Mouse (Mus musculus) naive thymus-derived CD4-positive, alpha-beta T cell, adult 2 months (primary cell): ENCODE measurements around the gene Gpx4.
"Not testable (repeated sequence)": the region's sequence is repeated elsewhere in the genome, so short reads cannot be mapped to it uniquely, and the experiment has no call there.

Source experiments
- DNase-seq: peaks from one replicate; pipeline ENCODE4 v3.0.0-alpha.2; 2011; ENCODE audit warnings: low read depth

Gene Gpx4

DNA sequence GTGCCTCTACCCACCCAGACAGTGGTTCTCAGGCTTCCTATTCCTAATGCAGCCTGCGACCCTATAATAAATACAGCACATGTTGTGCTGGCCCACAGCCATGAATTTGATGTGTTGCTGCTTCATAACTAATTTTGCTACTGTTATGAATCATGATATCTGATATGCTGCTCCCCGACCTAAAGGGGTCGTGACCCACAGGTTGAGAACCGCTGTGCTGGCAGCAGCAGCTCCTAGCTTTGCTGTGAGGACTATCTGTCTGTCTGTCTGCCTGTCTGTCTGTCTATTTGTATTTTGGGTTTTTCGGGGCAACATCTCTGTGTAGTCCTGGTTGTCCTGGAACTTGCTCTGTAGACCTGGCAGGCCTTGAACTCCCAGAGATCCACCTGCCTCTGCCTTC is 23.2 kb upstream of the Gpx4 start:
- no peak for DNase-seq

DNA sequence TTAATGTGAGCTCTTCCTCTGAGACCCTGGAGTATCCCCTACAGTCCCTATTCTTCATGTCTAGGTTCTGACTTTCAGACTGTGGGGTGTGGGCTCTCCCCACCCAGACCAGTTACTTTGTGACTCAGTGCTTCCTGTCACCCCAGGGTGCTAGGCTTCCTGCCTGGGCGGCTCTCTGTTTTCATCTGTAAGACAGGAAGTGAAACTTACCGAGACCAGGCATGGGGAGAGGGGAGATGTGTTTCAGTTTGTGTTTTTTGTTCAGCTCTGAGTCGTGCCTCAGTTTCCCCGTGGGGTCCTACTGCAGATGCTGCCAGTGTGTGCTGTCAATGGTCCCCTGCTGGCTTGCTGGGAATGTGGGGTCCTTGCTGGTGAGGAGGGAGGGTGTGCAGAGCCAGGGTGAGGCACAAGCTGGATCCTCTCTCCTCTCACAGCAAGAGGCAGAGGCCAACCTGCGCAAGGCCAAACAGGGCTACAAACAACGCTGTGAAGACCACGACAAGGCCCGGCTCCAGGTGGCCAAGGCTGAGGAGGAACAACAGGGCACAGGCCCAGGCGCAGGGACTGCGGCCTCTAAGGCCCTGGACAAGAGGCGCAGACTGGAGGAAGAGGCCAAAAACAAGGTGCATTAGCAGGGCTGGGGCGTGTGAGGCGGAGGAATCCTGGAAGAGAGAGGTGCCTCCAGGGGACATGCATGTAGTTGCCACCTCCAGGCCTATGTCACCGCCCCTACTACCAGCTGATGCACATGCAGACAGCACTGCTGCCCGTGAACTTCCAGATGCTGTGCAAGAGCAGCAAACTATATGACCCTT is 22.5 kb upstream of the Gpx4 start:
- peak; percentile 89 for DNase-seq

DNA sequence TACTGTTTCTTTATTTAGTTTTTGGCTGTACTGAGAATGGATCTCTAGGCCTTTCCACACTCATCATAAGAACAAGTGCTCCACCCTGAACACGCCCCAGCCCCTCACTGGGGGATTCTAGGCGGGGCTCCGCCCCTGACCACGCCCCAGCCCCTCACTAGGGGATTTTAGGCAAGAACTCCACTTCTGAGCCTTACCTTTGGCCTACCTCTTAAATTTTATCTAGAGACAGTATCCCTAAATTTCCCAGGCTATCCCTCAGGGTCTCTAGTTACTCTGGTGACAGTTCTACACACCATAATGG is 22.0 kb upstream of the Gpx4 start:
- no peak for DNase-seq

DNA sequence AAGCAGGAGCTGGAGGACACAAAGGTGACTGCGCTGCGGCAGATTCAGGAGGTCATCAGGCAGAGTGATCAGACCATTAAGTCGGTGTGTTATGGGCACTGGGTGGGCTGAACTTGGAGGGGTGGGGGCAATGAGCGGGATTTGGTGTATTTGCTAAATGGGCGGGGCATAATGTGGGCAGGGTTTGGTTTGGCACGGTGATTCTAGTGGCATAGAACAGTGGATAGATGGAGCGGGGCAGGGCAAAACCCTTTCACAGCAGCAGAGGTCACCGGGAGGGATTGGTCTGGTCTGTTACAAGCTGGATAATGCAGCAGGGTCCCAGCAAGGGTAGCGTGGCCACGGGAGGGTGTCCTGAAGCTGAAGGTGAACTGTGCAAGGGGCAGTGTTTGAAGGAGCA is 21.5 kb upstream of the Gpx4 start:
- no peak for DNase-seq

DNA sequence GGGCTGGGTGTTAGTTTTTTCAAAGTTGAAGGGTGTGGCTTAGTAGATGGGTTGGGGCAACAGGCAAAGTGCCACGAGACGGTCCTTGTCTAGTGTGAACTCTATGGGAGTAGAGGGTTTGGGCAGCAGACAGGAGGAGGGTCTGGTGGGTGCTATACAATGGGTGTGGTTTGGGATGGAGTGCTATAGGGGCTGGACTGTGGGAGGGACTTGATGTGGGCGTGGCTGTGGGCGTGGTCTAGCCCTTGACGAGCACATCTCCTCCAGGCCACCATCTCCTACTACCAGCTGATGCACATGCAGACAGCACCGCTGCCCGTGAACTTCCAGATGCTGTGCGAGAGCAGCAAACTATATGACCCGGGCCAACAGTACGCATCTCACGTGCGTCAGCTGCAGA is 21.1 kb upstream of the Gpx4 start:
- peak; percentile 67 for DNase-seq

DNA sequence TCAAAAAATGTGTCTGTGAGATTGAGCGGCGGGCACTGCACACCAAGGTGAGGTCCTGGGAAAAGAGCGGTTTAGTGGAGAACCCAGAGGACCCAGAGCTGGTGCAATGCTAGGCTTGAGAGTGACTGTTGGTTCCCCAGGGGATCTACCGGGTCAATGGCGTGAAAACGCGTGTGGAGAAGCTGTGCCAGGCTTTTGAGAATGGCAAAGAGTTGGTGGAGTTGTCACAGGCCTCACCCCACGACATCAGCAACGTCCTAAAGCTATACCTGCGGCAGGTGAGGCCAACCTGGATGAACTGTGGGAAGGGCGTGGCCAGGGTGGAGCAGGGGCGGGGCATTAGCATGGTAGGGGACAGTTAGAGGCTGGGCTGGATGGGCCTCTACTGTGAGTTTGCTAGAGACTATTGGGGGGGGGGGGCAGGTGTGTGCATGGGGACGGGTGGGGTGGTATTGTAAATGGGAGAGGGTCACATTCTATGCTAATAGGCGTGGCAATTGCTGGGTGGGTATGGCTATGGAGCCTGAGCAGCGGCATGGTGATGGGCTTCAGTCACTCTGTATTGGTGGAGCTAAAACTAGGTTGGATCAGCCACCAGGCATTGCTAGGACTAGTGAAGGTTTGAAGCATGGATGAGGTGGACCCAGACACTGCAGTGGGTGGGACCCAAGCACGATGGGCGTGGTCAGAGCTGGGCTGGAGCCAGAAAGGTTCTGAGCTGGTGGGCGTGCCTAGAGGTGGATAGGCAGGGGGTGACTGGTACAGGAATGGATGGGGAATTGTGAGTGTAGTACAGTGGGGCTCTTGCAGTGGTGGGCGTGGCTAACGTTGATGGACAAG is 19.1 kb upstream of the Gpx4 start:
- DNase-seq = no peak

DNA sequence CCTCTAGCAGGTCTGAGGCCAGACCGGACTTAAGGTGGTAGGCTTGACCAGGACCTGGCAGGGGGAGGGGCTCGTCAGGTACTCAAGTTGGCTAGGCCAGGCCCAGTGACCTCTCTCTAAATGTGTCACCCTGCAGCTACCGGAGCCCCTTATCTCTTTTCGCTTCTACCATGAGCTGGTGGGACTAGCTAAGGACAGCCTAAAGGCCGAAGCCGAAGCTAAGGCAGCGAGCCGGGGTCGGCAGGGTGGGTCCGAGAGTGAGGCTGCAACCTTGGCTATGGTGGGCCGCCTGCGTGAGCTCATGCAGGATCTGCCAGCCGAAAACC is 18.5 kb upstream of the Gpx4 start:
- DNase-seq = no peak

DNA sequence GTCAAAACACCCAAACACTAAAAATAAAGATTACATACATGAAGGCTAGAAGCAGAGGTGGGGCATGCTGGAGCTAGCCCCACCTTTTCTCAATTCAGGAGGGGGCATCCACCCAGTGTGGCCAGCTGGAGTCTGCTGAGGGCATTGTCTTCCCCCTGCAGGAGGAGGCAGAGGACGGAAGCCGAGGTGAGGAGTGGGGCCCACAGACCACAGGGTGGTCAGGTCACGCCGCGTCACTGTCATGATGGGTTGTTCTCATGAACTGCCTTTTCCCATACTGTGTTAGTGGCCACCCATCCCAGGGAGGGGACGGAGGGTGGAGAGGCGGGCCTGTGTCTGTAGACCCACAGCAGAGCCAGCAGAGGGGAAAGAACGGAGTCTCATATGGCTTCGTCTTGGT is 16.8 kb upstream of the Gpx4 start:
- DNase-seq = no peak

DNA sequence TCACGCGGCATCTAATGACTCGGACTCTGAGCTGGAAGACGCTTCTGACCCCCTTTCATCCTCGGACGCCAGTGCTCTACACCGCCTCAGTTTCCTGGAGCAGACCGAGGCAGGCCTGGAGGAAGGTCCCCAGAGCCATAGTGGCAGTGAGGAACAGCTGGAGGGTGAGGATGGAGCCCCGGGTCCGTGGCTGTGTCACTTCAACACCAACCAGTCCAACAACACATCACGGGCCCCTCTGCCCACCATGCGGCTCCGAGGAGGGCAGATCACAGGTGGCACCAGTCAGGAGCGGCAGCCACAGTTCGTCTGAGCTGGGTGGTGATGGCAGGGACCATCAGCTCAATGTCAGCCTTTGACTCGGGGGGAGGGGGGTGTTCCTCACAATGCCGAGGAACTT is 16.2 kb upstream of the Gpx4 start:
- no peak for DNase-seq

DNA sequence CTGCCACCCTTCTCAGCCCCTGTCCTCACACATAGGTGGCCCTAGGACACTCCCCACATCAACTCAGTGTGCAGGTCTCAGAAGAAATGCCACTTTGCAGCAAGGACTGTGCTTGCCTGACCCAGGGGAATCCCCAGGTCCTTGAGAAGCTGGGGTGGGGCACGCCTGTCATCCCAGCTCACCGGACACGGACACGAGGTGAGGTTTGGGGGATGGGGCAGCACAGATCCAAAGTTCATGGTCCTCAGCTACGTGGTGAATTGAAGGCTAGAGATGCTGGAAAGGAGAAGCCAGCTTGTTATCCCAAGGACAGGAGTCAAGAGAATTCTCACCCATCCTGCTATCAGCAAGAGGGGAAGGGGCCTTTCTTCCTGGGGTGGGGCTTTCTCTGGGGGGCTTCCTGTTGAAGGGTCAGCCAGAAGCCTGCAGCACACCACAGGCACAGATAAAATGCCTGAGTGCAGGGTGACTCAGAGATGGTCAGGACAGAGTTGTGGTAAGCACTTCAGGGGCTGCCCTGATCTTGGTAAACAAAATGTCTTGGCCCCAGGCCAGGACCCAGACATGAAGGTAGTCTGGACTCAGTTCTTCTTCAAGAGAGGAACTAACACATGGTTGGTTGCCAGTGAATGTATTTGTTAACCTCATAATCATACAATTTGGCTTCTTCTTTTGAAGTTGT is 14.0 kb upstream of the Gpx4 start:
- peak; percentile 76 for DNase-seq

DNA sequence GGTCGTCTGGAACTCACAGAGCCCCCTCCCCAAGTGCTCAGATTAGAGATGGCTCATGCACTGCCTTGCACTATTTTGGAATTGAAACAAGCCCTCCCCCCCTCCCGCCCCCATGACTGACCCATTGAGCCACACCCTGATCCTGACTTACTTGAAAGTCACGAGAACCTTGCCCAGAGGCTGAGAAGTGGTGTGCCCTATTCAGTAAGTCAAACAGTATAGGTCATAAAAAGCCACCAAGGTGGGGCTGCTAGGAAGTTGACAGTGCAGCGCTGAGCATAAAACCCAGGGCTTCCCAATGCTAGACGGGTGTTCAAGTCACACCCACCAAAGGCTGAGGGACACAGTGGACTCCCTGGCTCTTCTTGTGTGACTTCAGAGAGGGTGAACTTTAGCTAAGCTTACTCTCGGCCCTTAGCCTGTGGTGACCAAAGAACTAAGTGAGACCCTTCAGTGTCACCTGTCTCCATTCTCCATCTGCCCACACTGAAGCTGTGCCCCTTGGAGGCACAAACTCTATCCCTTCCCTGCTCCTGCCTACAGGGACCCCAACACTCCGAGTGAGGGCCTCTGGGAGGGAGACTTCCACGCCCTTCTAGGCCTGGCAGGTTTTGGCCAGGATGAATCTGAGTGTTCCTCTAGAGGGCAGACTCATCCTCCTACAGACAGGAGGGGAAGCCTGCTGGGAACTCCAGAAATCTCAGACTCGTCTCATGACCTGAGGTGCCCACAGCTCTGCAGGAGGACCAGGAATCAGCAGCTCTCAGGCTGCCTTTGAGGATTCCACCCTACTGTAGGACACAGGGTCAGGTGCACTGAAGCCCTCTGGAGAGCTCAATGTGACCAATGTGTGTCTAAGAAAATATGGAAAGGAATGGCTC is 13.2 kb upstream of the Gpx4 start:
- DNase-seq = peak; percentile 52

DNA sequence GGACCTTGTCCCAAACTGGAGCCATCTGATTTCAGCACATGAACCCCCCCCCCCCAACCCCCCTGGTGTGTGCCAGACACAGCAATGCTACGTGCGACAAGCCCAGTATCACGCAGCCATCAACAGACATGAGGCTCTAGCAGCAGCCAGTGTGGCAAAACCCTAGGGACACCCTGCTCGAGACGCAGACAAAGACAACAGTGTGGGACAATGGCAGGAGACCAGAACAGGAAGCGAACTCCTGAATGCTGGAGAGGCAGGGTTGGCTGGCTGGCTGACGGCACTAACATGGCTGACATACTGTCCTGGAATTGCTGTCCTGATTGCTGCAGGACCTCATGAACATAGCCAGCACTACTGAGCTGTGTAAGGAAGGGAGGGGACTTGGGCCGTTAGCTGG is 11.8 kb upstream of the Gpx4 start:
- no peak for DNase-seq

DNA sequence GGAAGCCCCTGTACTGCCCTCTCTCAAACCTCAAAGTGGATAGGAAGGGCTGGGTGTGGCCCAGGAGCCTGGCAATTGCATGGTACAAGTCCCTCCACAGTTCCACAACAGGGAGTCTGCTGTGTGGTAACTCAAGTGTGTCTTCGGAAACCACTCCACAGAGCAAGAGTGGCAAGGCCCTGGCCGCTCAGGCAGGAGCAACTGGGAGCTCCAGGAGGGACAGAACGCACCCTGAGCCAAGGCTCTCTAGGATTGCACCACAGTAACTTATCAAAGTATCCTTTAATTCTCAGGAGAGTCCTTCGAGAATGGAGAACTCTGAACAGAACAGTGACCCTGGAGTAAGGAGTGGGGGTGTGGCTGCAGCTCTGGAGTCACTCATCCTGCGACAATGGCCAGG is 11.3 kb upstream of the Gpx4 start:
- DNase-seq = no peak

DNA sequence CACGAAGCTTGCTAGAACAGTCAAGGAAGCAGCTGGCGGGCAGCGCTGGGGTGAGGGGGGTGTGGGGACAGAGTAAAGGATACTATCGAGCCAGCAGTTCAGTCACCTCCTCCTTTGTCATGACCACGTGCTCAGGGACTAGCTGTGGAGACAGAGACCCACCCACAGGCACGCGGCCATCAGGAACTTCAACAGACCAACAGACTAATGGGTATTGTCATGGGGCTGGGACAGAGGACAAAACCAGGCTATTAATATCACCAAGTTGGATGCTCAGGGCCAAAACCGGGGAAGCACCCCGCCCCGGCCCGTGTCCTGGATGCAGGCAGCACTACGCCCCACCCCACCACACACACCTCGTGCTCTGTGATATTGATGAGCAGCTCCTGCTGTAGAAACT is 10.1 kb upstream of the Gpx4 start:
- DNase-seq = no peak

DNA sequence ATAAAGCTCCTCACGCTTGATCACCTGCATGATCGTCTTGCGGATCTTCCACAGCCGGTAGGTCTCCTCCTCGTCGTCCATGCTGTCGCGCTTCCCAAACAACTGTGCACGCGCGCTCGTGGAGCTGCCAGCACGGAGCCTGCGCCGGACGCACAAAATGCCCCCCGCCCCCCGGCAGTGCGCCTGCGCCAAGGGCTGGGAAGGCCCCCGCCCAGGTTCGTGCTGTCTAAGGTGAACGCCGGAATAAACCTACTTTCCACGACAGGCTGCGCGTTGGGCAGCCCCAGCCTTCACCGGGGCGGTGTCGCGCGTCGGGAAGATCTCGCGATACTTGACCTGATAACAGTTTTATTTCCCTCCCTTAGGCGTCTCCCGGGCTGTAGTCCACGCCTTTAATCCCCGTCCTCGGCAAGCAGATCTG is 7.4 kb upstream of the Gpx4 start, which contains the start of gene Polr2e:
Gene Polr2e (minus strand): TSS at position 237 of the 421 bp plus-strand sequence.
- DNase-seq = peak; percentile 99

DNA sequence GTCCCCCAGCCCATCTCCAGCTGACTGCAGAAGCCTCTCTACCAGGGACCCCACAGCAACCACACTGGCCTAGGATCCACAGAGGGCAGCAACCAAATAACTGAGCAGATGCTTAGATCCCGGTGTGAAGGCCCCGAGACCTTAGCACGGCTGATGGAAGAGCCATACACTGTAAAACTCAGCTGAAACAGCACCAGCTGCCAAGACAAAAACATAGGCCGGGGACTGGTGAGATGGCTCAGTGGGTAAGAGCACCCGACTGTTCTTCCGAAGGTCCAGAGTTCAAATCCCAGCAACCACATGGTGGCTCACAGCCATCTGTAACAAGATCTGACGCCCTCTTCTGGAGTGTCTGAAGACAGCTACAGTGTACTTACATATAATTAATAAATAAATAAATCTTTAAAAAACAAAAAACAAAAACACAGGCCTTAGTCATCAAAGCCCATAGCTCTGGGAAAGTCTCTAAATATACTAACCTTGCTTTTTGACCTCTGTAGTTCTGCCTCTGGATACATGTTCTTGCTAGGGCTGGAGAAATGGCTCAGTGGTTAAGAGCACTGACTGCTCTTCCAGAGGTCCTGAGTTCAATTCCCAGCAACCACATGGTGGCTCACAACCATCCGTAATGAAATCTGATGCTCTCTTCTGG is 5.4 kb upstream of the Gpx4 start:
- not testable (repeated sequence) for DNase-seq

DNA sequence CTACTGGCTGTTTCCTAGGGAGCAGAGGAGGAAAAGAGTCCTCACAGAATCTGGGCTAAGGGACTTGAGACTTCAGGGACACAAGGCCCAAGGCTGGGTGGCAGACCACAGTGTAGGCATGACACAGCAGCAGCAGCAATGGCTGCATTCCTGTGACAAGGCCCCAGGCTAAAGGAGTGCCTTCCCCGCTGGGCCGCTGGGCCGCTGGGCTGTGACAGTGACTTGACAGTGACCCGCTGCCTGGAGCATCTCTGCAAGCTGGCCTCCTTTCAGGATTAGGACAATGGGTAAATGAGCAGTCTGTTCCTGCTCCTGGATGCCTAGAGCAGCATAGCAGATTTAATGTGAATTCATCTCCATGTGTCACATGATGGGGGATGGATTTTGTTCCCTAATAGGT is 2.9 kb upstream of the Gpx4 start:
- DNase-seq = no peak

DNA sequence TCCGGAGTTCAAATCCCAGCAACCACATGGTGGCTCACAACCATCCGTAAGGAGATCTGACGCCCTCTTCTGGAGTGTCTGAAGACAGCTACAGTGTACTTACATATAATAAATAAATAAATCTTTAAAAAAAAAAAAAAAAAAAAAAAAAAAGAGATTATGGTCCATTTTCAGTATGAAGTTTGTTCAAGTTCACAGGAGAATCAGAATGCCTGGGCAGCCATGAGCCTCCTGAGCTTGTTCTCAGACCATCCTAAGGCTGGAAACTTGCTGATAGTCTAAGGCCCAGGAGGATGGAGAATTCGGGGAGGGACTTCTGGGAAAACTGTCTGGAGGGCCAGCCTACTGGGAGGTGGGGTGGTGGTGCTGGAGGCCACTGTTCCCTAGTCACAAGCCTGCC is 1.6 kb upstream of the Gpx4 start:
- not testable (repeated sequence) for DNase-seq

DNA sequence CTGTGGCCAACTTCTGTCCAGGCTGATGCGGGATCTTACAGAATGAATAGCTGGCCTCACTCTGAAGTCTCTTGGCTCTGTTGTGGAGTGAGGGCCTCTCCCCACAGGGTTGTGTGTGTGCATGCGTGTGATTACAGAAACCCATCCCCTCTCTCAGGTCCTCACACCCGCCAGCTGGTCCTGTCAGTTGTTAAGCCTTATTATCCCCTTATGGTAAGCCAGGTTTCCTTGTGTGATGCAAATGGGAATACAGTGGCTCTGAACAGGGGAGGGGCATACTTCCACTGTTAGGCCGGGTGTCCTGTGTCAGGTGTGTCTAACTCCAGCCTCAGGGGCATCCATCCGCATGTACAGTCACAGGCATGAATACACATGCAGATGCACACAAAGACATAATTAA is 1.2 kb upstream of the Gpx4 start:
- no peak for DNase-seq

DNA sequence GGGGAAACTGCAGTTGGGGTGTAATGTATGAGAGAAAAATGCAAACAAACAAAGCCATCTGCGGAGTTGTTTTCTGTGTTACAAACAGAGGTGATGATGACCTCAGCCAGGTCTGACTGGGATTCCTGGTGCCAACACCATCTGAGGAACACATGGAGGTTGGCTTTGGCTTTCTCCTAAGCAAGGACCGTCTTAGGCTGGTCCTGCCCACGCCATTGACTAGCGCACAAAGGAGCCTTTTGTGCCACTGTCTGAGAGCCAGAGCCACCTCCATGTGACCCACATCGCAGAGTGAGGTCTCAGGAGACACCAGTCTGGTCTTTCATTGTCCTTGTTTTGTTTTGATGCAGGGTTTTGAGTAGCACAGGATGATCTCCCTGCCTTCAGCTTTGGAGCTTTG is 1.4 kb downstream of the Gpx4 start:
- DNase-seq = no peak

DNA sequence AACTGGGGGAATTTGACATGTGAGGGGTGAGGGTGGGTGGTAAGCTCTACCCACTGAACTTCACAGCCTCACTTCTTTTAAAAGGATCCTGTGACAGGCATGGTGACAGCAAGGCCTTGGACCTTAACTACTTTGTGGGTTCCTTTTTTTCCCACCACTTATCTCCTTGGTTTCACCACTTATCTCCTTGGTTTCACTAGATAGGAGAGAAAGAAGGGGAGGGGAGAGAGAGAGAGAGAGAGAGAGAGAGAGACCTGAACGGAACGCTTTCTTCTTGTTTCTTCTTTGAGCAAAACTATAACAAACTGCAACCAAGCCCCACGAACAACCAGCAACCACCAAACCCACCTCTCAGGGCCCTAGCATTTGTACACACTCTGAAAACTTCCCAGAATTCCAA is 1.9 kb downstream of the Gpx4 start:
- DNase-seq = no peak

DNA sequence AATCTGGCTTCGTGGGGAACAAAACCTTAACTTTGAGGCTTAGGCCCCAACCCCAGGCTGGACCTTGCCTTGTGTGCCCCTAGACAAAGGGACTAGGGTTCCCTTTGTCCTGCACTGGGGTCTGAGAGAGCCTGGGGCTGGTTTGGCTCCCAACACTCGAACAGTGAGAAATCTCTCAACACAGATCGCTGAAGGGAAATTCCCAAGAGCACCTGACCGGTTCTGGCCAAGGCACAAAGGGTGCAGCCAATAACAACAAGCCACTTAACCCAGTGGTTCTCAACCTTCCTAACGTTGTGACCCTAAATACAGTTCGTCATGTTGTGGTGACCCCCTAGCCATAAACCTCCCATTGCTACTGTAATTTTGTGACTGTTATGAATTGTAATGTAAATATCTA is 3.3 kb downstream of the Gpx4 start:
- DNase-seq = no peak
